Mouse (Mus musculus): Measurements from ENCODE around the gene Tub. TPM values are rescaled to one million over a fixed set of nuclear protein-coding genes. Genes with fewer than 3 reads are reported as not detected.

Tub gene
- polyA plus RNA-seq, 1 experiment: 0.76 TPM

GRCm38 (mm10) chr7:109019243-109019642 lies 69.1 kb downstream of the Tub start:
- Histone ChIP-seq H3K4me3 (replicated peaks; ENCODE audit: extremely low read depth, low read depth, low read length) (no peak overlapping the region), H3K4me1 (ENCODE audit: control insufficient read depth, insufficient read depth, low read length) (no peaks in the 10 kb centered on the region)
- WGBS: 87% methylated on average over 7 of the region's 7 CpGs
- TF ChIP-seq POLR2A (IDR thresholded peaks at IDR 0.05; ENCODE audit: borderline replicate concordance, extremely low read depth, low read depth, low read length) (no peak), CTCF (IDR thresholded peaks at IDR 0.05; ENCODE audit: insufficient read depth, low read length) (no peak)
- DNase-seq: no peak

DNA sequence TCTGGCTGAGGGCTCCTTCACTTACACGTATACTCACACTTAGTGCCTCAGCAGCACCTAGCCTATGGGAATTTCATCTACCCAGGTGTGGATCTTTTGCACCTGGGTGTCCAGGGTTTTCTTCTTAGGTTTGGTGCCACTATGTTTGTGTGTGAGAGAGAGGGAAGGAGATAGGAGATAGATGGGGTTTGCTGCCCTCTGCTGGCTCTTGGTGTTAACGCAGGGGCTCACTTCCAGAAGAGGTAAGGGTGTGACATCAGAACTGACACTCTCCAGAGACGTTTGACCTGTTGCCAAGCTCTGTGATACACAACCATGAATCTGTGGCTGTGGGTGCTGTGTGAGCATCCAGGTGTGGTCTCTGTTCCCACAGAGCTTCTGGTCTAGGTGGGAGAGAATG lies 71.3 kb downstream of the Tub start:
- DNase-seq: peak; percentile 63

GRCm38 (mm10) chr7:109025743-109026142 lies 75.6 kb downstream of the Tub start:
- 69% methylated on average over 7 of the region's 7 CpGs for WGBS
- TF ChIP-seq CTCF (IDR thresholded peaks at IDR 0.05; ENCODE audit: insufficient read depth, low read length) (no peak), POLR2A (IDR thresholded peaks at IDR 0.05; ENCODE audit: borderline replicate concordance, extremely low read depth, low read depth, low read length) (no peak)
- DNase-seq: no peak

More for the DNA sequence above, 71.3 kb downstream of the Tub start:
- no peak overlapping the region for H3K4me3 ChIP-seq (replicated peaks; ENCODE audit: extremely low read depth, low read depth, low read length)
- 8% methylated on average over 3 of the region's 3 CpGs for WGBS
- TF ChIP-seq POLR2A (IDR thresholded peaks at IDR 0.05; ENCODE audit: borderline replicate concordance, extremely low read depth, low read depth, low read length): no peak
- TF ChIP-seq CTCF (IDR thresholded peaks at IDR 0.05; ENCODE audit: insufficient read depth, low read length): peak; percentile 70
- H3K4me1 ChIP-seq (ENCODE audit: control insufficient read depth, insufficient read depth, low read length): no peaks in the 10 kb centered on the region

GRCm38 (mm10) chr7:109026976-109027375 lies 76.8 kb downstream of the Tub start:
- Histone ChIP-seq H3K4me3 (replicated peaks; ENCODE audit: extremely low read depth, low read depth, low read length) (no peak overlapping the region), H3K4me1 (ENCODE audit: control insufficient read depth, insufficient read depth, low read length) (no peaks in the 10 kb centered on the region)
- DNase-seq: no peak
- 87% methylated on average over 9 of the region's 9 CpGs for WGBS
- TF ChIP-seq CTCF (IDR thresholded peaks at IDR 0.05; ENCODE audit: insufficient read depth, low read length): no peak
- no peak for TF ChIP-seq POLR2A (IDR thresholded peaks at IDR 0.05; ENCODE audit: borderline replicate concordance, extremely low read depth, low read depth, low read length)

More at GRCm38 (mm10) chr7:109025743-109026142, 75.6 kb downstream of the Tub start:
- Histone ChIP-seq H3K4me1 (ENCODE audit: control insufficient read depth, insufficient read depth, low read length) (no peaks in the 10 kb centered on the region), H3K4me3 (replicated peaks; ENCODE audit: extremely low read depth, low read depth, low read length) (no peak overlapping the region)

DNA sequence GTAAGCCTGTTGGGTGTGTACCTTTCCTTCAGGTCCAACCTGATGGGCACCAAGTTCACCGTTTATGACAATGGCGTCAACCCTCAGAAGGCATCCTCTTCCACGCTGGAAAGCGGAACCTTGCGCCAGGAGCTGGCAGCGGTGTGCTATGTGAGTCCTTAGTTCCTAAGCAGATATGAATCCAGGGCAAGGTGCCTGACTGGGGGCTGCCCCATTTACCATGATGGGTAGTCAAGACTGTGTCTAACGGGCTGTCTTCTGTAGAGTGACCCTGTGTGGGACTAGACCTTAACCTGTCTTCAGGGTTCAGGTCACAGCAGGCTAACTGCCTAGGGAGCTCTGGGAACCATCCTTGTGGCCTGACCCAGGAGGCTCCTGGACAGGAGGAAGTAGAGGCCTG lies 77.6 kb downstream of the Tub start:
- DNase-seq: no peak
- WGBS: 95% methylated on average over 7 of the region's 7 CpGs
- Histone ChIP-seq H3K4me1 (ENCODE audit: control insufficient read depth, insufficient read depth, low read length) (no peaks in the 10 kb centered on the region), H3K4me3 (replicated peaks; ENCODE audit: extremely low read depth, low read depth, low read length) (no peak overlapping the region)
- TF ChIP-seq POLR2A (IDR thresholded peaks at IDR 0.05; ENCODE audit: borderline replicate concordance, extremely low read depth, low read depth, low read length): no peak

DNA sequence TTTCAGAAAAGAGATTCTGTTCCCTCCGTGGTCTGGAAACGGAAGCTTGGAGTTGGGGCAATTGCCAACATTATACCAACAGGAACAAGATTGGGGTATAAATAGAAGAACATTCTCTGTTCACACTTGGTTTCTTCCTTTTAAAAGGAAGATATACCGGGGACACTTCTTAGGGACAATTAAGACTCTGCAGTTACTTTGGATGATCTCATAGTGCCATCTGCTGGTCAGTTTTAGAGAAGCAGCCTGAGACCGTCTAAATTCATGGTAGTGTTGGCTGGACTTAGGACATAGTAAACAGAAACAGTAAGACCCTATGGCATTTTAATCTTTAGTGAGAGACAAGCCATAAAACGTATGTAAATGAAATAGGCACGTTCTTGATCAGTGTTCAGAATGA lies 78.1 kb downstream of the Tub start:
- TF ChIP-seq POLR2A (IDR thresholded peaks at IDR 0.05; ENCODE audit: borderline replicate concordance, extremely low read depth, low read depth, low read length) (no peak), CTCF (IDR thresholded peaks at IDR 0.05; ENCODE audit: insufficient read depth, low read length) (peak; percentile 43; the same call in 1 of the 2 replicates)
- DNase-seq: peak; percentile 37
- 27% methylated on average over 6 of the region's 6 CpGs for WGBS
- no peak overlapping the region for H3K4me3 ChIP-seq (replicated peaks; ENCODE audit: extremely low read depth, low read depth, low read length)
- H3K4me1 ChIP-seq (ENCODE audit: control insufficient read depth, insufficient read depth, low read length): no peaks in the 10 kb centered on the region

GRCm38 (mm10) chr7:109029961-109030465 lies 79.9 kb downstream of the Tub start:
- no peaks in the 10 kb centered on the region for H3K4me1 ChIP-seq (ENCODE audit: control insufficient read depth, insufficient read depth, low read length)
- TF ChIP-seq CTCF (IDR thresholded peaks at IDR 0.05; ENCODE audit: insufficient read depth, low read length) (no peak), POLR2A (IDR thresholded peaks at IDR 0.05; ENCODE audit: borderline replicate concordance, extremely low read depth, low read depth, low read length) (no peak)
- no peak overlapping the region for H3K4me3 ChIP-seq (replicated peaks; ENCODE audit: extremely low read depth, low read depth, low read length)
- 79% methylated on average over 6 of the region's 6 CpGs for WGBS
- no peak for DNase-seq

GRCm38 (mm10) chr7:109031331-109031730 lies 81.2 kb downstream of the Tub start:
- no peaks in the 10 kb centered on the region for H3K4me1 ChIP-seq (ENCODE audit: control insufficient read depth, insufficient read depth, low read length)
- no peak overlapping the region for H3K4me3 ChIP-seq (replicated peaks; ENCODE audit: extremely low read depth, low read depth, low read length)
- TF ChIP-seq CTCF (IDR thresholded peaks at IDR 0.05; ENCODE audit: insufficient read depth, low read length): no peak
- TF ChIP-seq POLR2A (IDR thresholded peaks at IDR 0.05; ENCODE audit: borderline replicate concordance, extremely low read depth, low read depth, low read length): no peak
- WGBS: 60% methylated on average over 3 of the region's 3 CpGs
- DNase-seq: no peak

GRCm38 (mm10) chr7:109032054-109032453 lies 81.9 kb downstream of the Tub start:
- no peak for DNase-seq
- TF ChIP-seq POLR2A (IDR thresholded peaks at IDR 0.05; ENCODE audit: borderline replicate concordance, extremely low read depth, low read depth, low read length) (no peak), CTCF (IDR thresholded peaks at IDR 0.05; ENCODE audit: insufficient read depth, low read length) (no peak)
- WGBS: 84% methylated on average over 2 of the region's 2 CpGs
- Histone ChIP-seq H3K4me3 (replicated peaks; ENCODE audit: extremely low read depth, low read depth, low read length) (no peak overlapping the region), H3K4me1 (ENCODE audit: control insufficient read depth, insufficient read depth, low read length) (no peaks in the 10 kb centered on the region)

- H3K4me1 ChIP-seq (ENCODE audit: control insufficient read depth, insufficient read depth, low read length): no peaks in the 10 kb centered on the region
- no peak overlapping the region for H3K4me3 ChIP-seq (replicated peaks; ENCODE audit: extremely low read depth, low read depth, low read length)
- no peak for DNase-seq
- TF ChIP-seq CTCF (IDR thresholded peaks at IDR 0.05; ENCODE audit: insufficient read depth, low read length): no peak
- no peak for TF ChIP-seq POLR2A (IDR thresholded peaks at IDR 0.05; ENCODE audit: borderline replicate concordance, extremely low read depth, low read depth, low read length)
- 72% methylated on average over 8 of the region's 8 CpGs for WGBS
Measured at GRCm38 (mm10) chr7:109038121-109038735, 88.1 kb downstream of the Tub start.

All from lung, adult 2 months (tissue).